Mouse (Mus musculus) megakaryocyte, adult 5-6 weeks (primary cell): ENCODE measurements at regions not wholly inside any gene's neighbourhood (a gene's known extent, or its start where the extent isn't known, plus 50 kb on each side); places are given as distances from the start of the nearest gene placed in this dataset.

Experiments used
- ATAC-seq: 2 replicates; pipeline ENCODE4 v1.8.0; 2016; ENCODE audit warnings: mild to moderate bottlenecking, inconsistent platforms; ENCODE audit not compliant: poor library complexity, severe bottlenecking

- ATAC-seq, result no peak
These were observed 122.2 kb upstream of the Gm10131 start for GRCm38 (mm10) chr8:34233705-34234104.

GRCm38 (mm10) chr8:34229477-34229876, 117.9 kb upstream of the Gm10131 start:
- ATAC-seq, result no peak

DNA sequence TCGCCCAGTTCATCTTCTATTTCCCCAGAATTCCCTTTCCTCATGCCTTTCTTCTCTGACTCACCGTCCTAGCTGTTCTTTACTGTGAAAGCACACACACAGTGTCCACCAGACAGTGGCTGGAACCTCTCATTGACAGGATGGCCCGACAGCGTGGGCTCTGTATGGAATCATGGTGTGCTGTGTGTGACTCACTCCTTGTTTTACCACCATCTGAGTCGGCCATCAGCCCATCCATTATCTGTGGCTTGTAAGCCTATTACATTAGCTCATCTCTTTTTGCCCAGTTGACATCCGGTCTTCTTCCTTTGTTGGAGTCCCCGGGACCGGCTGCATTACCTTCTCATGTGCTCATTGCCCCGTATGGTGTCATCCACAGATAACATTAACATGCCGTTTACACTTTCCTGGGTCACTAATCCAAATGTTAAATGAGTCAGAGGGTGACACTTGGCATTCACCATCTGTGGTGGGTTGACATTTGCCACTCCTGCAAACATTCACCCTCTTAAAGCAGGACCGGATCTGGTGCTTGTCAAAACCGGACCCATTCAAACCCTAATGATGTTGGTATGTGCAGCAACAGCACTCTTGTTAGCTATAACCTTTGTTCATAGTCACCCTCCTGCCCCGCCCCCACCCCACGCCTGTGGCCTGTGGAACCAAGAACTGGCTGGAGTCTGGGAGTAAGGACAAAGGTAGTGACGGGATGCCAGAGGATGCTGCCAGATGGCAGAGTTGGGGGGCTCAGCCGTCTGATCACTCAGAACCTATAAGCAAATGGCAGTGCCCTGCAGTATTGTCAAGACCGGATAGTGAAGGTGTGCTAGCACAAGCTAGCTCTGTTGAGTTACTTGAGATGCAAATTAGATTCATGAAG, 113.7 kb upstream of the Gm10131 start:
- ATAC-seq, result no peak

GRCm38 (mm10) chr8:34222187-34222586, 110.7 kb upstream of the Gm10131 start:
- ATAC-seq, result no peak
